Mouse (Mus musculus) heart, postnatal 10 days (tissue): Measurements from ENCODE around the gene Plk2. TPM values are rescaled to one million over a fixed set of nuclear protein-coding genes. Genes with fewer than 3 reads are reported as not detected.

Experiments
- DNase-seq, 2 experiments: peaks; one replicate each; pipeline ENCODE4 v3.0.0; 2021
- intact Hi-C: fragments of 180-260 bp; cut with DNase I; formaldehyde crosslinking; loops from one replicate; pipeline ENCODE4 v1.15.1; 2025
- total RNA-seq, 2 experiments: library from RNA; stranded (reverse); gene quantifications; 2 replicates each; pipeline ENCODE4 v1.2.3; 2021

Gene Plk2
- total RNA-seq = 10 to 100 TPM; 71.4 to 75.3 TPM

DNA sequence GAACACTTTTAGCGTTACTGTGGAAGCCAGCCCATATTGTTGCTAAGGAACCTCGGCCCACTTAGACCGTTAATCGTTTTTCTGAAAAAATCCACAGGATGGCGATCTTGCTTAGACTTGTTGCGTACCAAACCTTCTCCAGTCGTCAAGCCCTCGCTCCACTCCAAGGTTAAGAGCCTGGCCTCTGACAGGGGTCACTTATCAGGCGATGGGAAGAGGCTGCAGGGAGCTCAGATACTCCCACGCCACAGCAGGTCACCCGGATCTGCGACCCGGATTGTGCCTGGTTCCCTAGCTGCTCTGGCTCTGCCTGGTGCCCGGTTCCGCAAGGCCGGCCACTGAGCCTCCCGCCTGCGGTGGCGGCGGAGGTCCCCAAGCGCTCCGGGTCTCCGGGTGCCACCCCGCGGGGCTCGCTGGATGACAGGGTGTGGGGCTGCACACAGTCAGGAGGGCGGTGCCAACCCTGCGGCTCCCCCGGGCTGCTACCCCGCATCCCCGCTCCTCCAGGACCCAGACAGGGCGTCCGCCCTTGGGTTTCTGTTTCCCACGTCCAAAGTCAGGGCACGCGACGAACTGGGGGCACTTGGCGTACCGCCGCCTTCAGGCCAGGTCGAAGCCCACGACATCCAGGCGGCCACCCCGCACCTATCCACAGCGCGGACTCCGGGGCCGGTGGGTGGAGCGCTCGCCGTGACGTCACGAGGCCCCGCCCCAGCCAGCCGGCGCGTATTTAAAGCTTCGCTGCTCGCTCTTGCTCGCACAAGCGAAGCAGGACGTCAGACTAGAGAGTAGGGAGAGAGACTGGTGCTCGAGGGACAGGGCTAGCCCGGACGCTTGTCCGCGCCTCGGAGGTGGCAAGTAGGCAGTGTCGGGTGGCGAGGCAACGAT lies at the start of gene Plk2:
Gene Plk2, plus strand, starts transcription at position 756 of the 888 bp plus-strand sequence.
- DNase-seq = peak; percentile 97 to 98
- intact Hi-C loops = loop anchor here (1.0 to 10.0 kb wide), 6 partner anchors 164 to 574 kb away; no protein-coding TSS in a partner anchor

DNA sequence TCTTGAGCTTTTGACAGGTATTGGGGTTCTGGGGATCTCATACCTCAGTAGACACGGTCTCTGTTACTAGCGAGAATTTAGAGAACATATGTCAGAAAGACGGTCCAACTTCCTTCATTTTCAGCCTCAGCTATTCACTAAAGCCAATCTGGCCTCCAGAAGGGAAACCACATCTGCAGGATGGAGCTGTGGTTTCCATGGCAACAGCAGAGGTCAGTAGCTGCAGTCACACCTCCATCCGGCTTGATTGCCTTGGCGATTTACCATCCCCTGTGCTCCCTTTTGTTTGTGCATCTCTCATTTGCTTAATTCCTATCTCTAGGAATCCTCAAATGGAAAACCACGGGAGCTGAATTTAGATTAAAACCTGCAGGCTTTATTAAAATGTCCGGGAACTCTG lies 48.1 kb upstream of the Plk2 start:
- DNase-seq = no peak
- intact Hi-C loops = no loop called here

DNA sequence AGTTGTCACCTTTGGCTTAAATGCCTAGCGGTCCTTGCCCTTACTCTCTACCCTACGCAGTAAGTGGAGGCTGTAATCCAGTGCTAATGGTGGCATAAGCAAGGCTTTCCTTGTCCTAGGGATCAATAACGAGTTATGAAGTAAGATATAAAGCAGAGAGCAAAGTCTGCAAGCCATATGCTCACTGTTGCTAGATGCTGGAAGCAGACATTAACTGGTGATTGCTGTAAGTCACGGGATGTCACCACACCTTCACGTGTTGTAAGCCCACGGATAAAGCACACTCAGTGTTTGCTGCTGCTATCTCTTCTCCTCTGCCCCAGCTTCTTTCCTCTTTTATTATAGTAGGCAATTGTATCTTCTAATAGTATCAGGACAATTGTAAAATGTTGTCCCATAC lies 43.8 kb upstream of the Plk2 start:
- intact Hi-C loops = no loop called here
- DNase-seq = no peak

DNA sequence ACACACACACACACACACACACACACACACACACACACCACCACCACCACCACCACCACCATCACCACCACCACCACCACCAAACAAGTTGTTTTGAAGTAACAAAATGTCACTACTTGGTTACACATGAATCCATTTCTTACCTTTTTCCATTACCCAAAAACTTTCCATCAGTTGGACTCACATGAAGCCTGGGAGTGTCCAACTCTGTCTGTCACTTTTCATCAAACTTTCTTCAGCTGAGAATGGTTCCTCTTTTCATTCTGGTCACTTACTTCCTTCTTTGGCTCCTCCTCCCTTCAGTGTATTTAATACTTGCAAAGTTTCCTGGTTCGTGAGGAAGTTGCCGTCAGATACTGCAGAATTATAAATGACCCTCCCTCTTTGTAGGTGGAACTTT lies 37.9 kb upstream of the Plk2 start, which contains the start of gene Gapt:
Gene Gapt, minus strand, starts transcription at position 259 of the 400 bp plus-strand sequence.
- DNase-seq = no peak
- intact Hi-C loops = no loop called here

DNA sequence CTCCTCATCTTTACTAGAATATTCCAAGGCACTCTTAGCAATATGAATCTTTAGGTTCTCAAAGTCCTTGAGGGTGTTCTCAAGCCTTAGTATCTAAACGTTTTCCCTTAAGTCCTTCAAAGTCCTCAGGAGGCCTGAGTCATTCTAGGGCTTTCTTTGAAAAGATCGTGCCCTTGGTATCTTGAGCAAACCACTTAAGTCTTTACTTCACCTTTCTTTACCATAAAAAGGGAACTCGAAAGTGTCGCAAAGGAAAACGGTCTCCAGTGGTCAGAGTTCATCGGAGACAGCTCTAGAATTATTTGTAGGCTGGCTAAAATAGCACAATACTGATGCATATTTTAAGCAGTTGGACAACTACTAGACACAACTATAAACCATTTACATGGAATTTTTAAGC lies 31.1 kb upstream of the Plk2 start:
- intact Hi-C loops = loop anchor here (1.0 kb wide), 1 partner anchor 13 kb away; no protein-coding TSS in a partner anchor
- DNase-seq = no peak

DNA sequence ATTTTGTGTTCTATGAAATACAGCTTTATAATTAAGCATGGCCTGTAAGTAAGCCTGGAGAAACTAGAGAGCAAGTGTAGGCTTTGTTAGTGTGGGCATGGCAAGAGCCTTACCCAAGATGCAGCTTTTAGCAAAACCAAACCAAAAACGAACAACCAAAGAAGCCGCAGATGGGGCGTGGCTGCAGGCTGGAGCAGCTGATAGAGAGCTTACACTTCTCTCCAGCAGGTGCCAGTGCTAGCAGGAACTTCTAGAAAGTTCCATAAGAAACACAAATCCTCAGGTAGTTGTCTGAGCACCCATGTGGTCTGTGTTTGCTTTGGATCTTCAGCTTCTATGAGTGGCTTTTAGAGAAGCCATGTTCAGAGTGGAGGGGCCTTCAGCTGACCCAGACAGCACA lies 28.4 kb upstream of the Plk2 start:
- intact Hi-C loops = loop anchor here (5.0 kb wide), 1 partner anchor 444 kb away; no protein-coding TSS in a partner anchor
- DNase-seq = no peak

DNA sequence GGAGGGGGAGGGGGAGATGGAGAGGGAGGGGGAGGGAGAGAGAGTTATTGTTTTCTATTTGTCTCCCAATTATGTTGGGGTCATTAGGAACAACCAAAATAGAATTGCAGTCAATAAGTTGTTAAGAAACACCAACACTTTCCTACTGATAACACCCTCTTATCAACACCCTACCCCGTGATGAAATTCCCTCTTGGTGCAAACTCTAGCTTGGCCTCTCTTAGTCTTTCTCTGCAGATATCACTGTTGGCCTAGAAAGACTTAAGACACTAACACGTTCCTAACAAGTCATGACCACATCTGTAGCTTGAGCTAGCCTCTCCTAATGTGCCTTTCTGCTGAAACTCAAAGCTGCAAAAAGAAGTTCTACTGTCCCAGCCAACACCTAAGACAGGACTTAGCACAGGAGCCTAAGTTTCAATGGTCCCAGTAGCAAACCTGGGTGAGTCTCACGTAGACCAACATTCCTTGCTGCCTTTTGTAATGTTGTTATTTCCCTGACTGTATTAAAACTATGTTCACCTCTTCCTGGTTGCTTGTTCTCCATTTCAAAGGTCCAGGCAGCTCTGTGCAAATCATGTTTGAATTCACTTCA lies 26.8 kb upstream of the Plk2 start:
- DNase-seq = no peak
- intact Hi-C loops = loop anchor here (1.0 to 5.0 kb wide), 2 partner anchors 306 to 446 kb away; no protein-coding TSS in a partner anchor

DNA sequence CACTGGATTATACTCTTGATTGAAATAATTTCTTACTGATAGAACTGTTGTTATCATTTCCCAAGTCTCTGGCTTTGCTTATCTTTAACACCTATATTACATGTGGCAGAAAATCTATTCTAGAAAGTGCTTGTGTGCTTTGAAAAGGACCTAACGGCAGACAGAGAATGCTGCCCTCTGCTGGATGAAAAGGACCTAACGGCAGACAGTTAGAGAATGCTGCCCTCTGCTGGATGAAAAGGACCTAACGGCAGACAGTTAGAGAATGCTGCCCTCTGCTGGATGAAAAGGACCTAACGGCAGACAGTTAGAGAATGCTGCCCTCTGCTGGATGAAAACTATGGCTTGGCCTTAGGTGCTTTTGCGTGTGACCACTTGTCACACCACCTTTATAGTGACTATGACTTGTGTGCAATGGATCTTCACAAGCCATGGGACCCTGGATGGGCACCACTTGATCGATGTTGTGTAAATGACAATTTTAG lies 26.2 kb upstream of the Plk2 start:
- DNase-seq = peak; percentile 66 to 82
- intact Hi-C loops = loop anchor here (1.0 to 5.0 kb wide), 2 partner anchors 306 to 446 kb away; no protein-coding TSS in a partner anchor

DNA sequence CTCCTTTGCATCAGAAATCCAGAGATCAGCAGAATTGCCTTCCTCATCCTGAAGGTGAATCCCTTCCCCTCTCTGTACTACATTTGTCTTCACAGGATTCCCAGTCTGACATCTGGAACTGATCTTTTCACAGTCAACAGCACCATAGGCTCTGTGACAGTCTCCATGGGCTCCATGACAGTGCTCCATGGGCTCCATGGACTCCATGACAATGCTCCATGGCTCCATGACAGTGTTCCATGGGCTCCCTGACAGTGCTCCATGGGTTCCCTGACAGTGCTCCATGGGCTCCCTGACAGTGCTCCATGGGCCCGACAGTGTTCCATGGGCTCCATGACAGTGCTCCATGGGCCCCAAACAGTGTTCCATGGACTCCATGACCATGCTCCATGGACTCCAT lies 25.2 kb upstream of the Plk2 start:
- intact Hi-C loops = loop anchor here (5.0 kb wide), 1 partner anchor 447 kb away; no protein-coding TSS in a partner anchor
- no peak for DNase-seq

DNA sequence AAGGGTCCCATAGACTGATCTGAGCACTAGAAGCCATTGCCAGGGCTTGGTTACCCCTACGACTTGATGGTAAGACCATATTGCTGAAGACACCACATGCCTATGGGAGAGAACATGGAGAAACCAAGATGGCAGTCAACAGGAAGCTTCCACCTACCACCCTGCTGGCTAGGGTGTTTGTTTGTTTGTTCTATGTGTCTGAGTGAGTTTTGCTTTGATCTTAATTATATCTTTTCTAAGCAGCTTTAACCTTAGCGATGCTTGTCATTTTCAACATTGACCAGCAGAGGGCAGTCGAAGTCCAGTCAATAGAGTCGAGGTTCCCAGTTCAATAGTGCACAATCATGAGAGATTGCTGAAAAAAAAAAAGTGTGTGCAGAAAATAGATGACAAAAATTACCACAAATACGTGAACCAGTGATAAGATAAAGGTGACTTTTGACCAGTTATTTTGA lies 12.4 kb upstream of the Plk2 start:
- intact Hi-C loops = loop anchor here (1.0 to 10.0 kb wide), 3 partner anchors 746 to 1362 kb away; no protein-coding TSS in a partner anchor

DNA sequence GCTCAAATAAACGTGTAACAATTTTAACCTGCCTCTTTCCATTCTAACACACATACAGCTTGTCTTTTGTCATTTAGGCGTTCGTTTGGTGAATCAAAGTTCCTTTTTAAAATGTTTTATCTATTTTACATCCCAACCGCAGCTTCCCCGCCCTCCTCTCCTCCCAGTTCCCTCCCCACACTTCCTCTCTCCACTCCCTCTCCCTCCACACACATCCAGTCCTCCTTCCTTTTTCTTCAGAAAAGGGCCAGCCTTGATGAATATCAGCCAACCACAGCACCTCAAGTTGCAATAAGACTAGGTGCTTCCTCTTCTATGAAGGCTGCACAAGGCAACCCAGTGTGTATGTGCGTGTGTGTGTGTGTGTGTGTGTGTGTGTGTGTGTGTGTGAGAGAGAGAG lies 10.3 kb upstream of the Plk2 start:
- intact Hi-C loops = loop anchor here (10.0 kb wide), 1 partner anchor 1360 kb away; no protein-coding TSS in a partner anchor
- DNase-seq = no peak

More for the DNA sequence above, 12.4 kb upstream of the Plk2 start:
- DNase-seq = peak; percentile 32 to 58

DNA sequence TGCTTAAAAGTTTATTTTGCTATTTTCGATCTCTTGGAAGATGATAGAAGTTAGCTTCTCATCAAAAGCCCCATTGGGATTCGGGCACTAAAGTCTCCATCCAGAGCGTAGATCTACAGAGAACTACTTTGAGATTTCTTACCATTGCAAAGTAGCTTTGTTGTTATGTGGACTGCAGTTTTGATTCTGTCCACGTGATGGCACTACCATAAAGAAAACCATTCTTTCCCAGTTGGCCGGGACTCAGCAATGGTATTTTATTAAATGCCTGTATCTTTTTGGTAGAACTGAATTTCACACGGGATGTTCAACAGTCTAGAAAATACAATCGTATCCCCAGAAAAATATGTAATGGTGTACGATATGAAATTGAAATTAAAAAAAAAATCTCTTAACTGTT lies 2.6 kb upstream of the Plk2 start:
- intact Hi-C loops = loop anchor here (1.0 to 10.0 kb wide), 4 partner anchors 503 to 1019 kb away; no protein-coding TSS in a partner anchor
- peak; percentile 77 to 85 for DNase-seq

DNA sequence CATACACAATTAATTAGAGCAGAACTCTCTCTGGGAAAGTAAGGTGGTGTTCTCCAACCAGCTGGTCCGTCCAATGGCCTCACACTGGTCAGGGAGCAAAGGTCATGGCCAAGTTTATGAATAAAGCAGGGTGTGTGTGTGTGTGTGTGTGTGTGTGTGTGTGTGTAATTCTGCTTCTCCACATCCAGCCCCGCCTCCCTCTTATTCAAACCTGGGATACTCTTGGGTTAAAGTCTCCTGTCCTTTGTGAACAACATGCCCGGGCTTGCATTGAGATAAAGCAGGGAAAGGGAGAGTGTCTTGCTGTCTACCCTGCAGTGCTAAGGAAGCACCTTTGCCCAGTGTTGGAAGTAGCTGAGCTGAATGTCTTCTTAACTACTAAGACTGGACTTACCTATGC lies 2.2 kb upstream of the Plk2 start:
- intact Hi-C loops = loop anchor here (1.0 to 10.0 kb wide), 4 partner anchors 502 to 1018 kb away; no protein-coding TSS in a partner anchor
- DNase-seq = no peak

DNA sequence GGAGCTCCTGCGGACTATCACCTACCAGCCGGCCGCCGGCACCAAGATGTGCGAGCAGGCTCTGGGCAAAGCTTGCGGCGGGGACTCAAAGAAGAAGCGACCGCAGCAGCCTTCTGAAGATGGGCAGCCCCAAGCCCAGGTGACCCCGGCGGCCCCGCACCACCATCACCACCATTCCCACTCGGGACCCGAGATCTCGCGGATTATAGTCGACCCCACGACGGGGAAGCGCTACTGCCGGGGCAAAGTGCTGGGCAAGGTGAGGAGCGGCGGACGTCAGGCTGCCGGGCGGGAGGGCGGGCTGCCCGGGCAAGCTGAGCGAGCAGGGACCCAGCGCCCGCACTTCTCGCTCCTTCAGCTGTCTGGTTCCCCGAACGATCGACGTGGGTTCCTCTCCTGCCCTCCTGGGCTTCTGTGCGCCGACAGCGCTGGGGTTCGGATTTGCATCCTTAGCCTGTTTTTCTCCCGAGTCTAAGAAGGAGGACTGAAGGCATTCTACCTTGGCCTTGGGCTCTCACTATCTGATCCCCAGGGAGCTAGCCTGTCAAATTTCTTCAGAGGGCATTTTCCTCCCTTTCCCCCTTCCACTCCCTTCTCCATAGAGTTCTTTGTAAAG lies 441 bp downstream of the Plk2 start:
- intact Hi-C loops = loop anchor here (2.0 to 10.0 kb wide), 4 partner anchors 164 to 500 kb away; no protein-coding TSS in a partner anchor
- DNase-seq = no peak

DNA sequence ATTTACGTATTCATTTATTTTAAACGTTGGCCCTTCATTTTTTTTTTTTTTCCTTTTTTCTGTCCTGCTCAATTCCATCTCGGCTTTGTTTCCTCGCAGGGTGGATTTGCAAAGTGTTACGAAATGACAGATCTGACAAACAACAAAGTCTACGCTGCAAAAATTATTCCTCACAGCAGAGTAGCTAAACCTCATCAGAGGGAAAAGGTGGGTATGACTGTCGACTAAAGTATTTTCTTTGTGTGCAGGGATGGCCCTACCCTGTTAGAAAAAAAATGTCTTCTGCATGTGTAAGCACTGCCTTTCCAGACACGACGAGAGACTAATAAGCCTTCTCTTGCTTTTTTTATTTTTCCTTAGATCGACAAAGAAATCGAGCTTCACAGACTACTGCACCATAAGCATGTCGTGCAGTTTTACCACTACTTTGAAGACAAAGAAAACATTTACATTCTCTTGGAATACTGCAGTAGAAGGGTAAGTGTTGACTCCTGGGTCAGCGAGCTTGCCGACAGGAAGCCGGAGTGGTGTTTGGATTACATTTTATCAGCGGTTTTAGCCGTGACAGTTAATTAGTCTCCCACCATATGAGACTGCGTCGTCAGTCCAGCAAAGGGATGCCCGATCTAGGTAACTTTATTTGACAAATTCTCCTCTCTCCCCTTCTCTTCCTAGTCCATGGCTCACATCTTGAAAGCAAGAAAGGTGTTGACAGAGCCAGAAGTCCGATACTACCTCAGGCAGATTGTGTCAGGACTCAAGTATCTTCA lies 1.3 kb downstream of the Plk2 start:
- DNase-seq = peak in 1 of 2 experiments; percentile 38

DNA sequence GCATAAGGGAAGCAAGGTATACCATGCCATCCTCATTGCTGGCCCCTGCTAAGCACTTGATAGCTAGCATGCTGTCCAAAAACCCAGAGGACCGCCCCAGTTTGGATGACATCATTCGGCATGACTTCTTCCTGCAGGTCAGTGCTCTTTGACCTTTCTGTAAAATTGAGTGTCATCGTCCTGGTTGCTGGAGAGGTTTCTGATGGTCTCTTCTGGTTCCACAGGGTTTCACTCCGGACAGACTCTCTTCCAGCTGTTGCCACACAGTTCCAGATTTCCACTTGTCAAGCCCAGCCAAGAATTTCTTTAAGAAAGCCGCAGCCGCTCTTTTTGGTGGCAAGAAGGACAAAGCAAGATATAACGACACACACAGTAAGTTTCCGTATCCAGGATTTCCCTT lies 2.9 kb downstream of the Plk2 start:
- intact Hi-C loops = loop anchor here (2.0 to 10.0 kb wide), 4 partner anchors 47 to 497 kb away; no protein-coding TSS in a partner anchor
- no peak for DNase-seq

More for the DNA sequence above, 1.3 kb downstream of the Plk2 start:
- intact Hi-C loops = loop anchor here (2.0 to 10.0 kb wide), 5 partner anchors 139 to 499 kb away; no protein-coding TSS in a partner anchor

DNA sequence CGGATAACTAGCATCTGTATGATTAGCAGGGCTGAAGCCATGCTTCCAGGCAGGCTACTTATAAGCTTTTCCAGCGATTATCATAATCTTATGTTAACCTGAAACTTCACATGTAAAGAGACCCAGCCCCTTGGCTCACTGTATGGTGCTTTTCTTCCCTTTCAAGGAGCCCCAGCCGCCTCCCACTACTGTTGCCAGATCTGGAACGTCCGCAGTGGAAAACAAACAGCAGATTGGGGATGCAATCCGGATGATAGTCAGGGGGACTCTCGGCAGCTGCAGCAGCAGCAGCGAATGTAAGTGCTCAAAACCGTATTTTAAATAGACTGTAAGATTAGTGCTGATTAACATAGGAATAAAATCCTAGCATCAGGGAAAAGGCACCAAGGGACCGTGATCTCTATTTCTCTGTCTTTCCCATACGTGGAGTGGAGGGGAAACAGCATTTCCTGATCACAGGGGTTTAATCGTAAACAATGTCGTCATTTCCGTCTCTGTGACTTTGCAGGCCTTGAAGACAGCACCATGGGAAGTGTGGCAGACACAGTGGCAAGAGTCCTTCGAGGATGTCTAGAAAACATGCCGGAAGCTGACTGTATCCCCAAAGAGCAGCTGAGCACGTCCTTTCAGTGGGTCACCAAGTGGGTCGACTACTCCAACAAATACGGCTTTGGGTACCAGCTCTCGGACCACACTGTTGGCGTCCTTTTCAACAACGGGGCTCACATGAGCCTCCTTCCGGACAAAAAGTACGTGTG lies 3.8 kb downstream of the Plk2 start:
- intact Hi-C loops = loop anchor here (2.0 to 10.0 kb wide), 3 partner anchors 46 to 496 kb away; no protein-coding TSS in a partner anchor
- peak in 1 of 2 experiments; percentile 28 for DNase-seq

DNA sequence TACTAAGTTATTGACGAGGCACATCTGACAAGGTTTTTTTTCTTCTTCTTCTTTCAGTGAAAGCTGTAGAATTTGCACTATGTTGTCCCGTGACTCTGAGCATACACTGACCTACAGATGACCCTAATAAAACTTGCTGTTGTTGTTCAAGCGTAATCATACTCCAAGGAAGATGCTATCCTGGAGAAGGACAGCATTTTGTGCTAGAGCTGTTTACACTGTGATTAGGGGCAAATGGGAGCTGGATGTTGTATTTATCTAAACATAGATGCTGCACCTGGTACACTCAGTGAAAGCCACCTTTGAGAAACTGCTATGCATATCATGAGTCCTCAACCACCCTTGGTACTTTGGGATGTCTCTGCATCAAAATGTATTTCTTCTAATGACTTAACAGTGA lies 6.6 kb downstream of the Plk2 start:
- no peak for DNase-seq
- intact Hi-C loops = no loop called here

DNA sequence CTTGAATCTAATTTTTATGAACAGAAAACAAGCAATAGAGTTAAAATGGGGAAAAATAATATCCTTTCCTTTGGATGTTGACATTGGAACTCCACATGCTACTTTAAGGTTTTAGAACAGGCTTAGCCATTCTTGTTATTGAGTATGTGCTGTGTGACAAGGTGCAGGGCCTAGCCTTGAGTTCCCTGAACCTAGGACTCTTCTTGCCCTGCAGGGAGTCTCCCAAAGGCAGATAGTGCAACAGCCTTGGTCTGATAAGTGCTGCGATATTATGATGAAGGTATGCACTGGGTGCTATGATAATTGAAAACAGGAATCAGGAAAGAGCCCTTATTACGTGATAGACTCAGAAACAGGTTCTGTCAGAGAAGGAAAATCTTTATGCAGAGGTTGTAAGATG lies 7.0 kb downstream of the Plk2 start:
- no peak for DNase-seq
- intact Hi-C loops = no loop called here
